Mouse (Mus musculus) MEL (cell line): ENCODE measurements around the gene Tldc1.

Experiments
- BHLHE40 ChIP-seq: IDR thresholded peaks from 2 replicates; pipeline ENCODE4 v1.6.1; 2012; ENCODE audit warnings: low read depth, mild to moderate bottlenecking, inconsistent platforms, low read length, improper control_type of control experiment, borderline replicate concordance
- CTCF ChIP-seq, 3 experiments: IDR thresholded peaks in 2 of 3; conservative IDR thresholded peaks in 1 of 3; 2 replicates each; pipeline ENCODE4 v1.5.1; 2011 to 2012; ENCODE audit warnings: low read length in 3 of 3, low read depth in 2 of 3, mild to moderate bottlenecking in 2 of 3, improper control_type of control experiment in 1 of 3, inconsistent platforms in 1 of 3, mixed read lengths in 1 of 3, moderate library complexity in 1 of 3; ENCODE audit not compliant: control insufficient read depth in 1 of 3, insufficient read depth in 1 of 3, poor library complexity in 1 of 3, severe bottlenecking in 1 of 3
- E2F4 ChIP-seq: IDR thresholded peaks from 2 replicates; pipeline ENCODE4 v1.6.1; 2011; ENCODE audit warnings: low read depth, low read length, improper control_type of control experiment, borderline replicate concordance
- ELF1 ChIP-seq: IDR thresholded peaks from 2 replicates; pipeline ENCODE4 v1.6.1; 2014; ENCODE audit warnings: low read depth, mild to moderate bottlenecking, inconsistent platforms, low read length, improper control_type of control experiment, moderate library complexity
- EP300 ChIP-seq, 2 experiments: IDR thresholded peaks; 2 replicates each; pipeline ENCODE4 v1.6.1; 2011; ENCODE audit warnings: improper control_type of control experiment in 2 of 2, low read length in 2 of 2, low read depth in 1 of 2, mild to moderate bottlenecking in 1 of 2
- MEF2A ChIP-seq: IDR thresholded peaks from 2 replicates; pipeline ENCODE4 v1.6.1; 2014; ENCODE audit warnings: low read depth, mild to moderate bottlenecking, inconsistent platforms, low read length, improper control_type of control experiment; ENCODE audit not compliant: poor library complexity, insufficient replicate concordance, severe bottlenecking; ENCODE audit errors: extremely low read depth
- MYB ChIP-seq: IDR thresholded peaks from 2 replicates; pipeline ENCODE4 v1.6.1; 2011; ENCODE audit warnings: mild to moderate bottlenecking, low read depth, low read length, improper control_type of control experiment
- MYC ChIP-seq: IDR thresholded peaks from 2 replicates; pipeline ENCODE4 v1.6.1; 2011; ENCODE audit warnings: low read depth, mild to moderate bottlenecking, low read length, improper control_type of control experiment, moderate library complexity
- POLR2A ChIP-seq, 2 experiments: IDR thresholded peaks; 2 replicates each; pipeline ENCODE4 v1.6.1; 2011 to 2012; ENCODE audit warnings: low read length in 2 of 2, mild to moderate bottlenecking in 2 of 2, control low read depth in 1 of 2, improper control_type of control experiment in 1 of 2, low read depth in 1 of 2, moderate library complexity in 1 of 2; ENCODE audit not compliant: control insufficient read depth in 1 of 2, insufficient read depth in 1 of 2, poor library complexity in 1 of 2
- RAD21 ChIP-seq: IDR thresholded peaks from 2 replicates; pipeline ENCODE4 v1.6.1; 2011; ENCODE audit warnings: mild to moderate bottlenecking, low read depth, low read length, improper control_type of control experiment
- TAL1 ChIP-seq: IDR thresholded peaks from 2 replicates; pipeline ENCODE4 v1.6.1; 2012; ENCODE audit warnings: mild to moderate bottlenecking, inconsistent platforms, low read length, moderate library complexity, mixed read lengths

DNA sequence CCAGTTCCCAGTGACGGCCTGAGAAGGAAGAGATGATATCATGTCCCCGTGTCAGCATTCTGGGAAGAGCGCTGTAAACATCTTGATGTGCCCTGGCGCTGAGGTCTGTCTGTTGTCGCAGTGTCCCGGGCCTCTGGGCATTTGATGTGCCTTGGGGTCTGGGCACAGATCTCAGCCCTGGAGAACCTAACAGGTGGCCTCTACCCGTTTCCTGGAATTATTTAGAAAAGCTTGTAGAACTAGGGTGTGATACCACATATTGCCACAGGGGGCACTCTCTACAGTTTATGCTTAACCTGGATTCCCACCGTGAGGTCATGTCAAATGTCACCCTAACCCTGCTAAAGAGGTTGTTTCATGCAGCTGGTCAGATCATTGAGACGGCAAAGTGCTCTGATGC is 60.5 kb downstream of the Tldc1 start:
- TF ChIP-seq BHLHE40 (no peak), MYC (no peak), POLR2A (IDR thresholded peaks at IDR 0.05; ENCODE audit: control insufficient read depth in 1 of 2, insufficient read depth in 1 of 2, low read depth in 1 of 2, low read length in 2 of 2, poor library complexity in 1 of 2) (no peak), CTCF (IDR thresholded peaks at IDR 0.05 in 2 of 3, conservative IDR thresholded peaks at IDR 0.05 in 1 of 3; ENCODE audit: control insufficient read depth in 1 of 3, insufficient read depth in 1 of 3, low read depth in 2 of 3, low read length in 3 of 3, poor library complexity in 1 of 3, severe bottlenecking in 1 of 3) (peak; percentile 21 to 83 (median 67); a peak in 5 of 6 replicates), MEF2A (no peak), RAD21 (peak; percentile 32), MYB (no peak), E2F4 (no peak), EP300 (IDR thresholded peaks at IDR 0.05; ENCODE audit: low read depth in 1 of 2, low read length in 2 of 2) (no peak), ELF1 (no peak), TAL1 (no peak)
